Mouse (Mus musculus) heart, postnatal 10 days (tissue): ENCODE data around the gene Rasl2-9. TPM values are rescaled to one million over a fixed set of nuclear protein-coding genes. Genes with fewer than 3 reads are reported as not detected.
"Not testable (repeated sequence)": the region's sequence is repeated elsewhere in the genome, so short reads cannot be mapped to it uniquely, and the experiment has no call there.

Source experiments
- DNase-seq, 2 experiments: peaks; one replicate each; pipeline ENCODE4 v3.0.0; 2021
- intact Hi-C: fragments of 180-260 bp; cut with DNase I; formaldehyde crosslinking; loops from one replicate; pipeline ENCODE4 v1.15.1; 2025
- microRNA-seq, 2 experiments: library from miRNA; unstranded; fragments of <30 nt; microRNA quantifications; one replicate each; pipeline ENCODE4 v1.2.0; 2022
- total RNA-seq, 2 experiments: library from RNA; stranded (reverse); gene quantifications; 2 replicates each; pipeline ENCODE4 v1.2.3; 2021

Rasl2-9 gene
- total RNA-seq, 2 experiments from 2014 or later: 4.1 to 4.9 TPM

DNA sequence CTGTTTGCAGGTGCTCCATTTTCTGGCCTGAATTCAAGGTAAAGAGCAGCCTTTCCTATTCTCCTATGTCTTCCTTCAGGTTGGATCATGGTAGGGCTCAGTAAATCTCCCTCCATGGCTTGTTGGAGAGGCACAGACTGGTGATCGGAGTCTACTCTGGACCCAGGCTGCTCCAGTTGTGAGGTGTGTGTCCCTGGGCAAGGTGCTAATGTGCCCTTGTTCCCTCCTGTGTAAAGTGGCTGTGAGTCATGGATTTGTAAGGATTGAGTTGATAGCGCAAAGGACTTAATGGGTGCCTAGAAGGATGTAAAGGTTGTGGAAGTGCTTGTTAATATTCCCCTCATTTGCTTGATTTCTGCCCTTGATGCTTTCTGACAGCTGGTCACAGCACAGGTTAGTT is 43.8 kb downstream of the Rasl2-9 start:
- no peak for DNase-seq
- intact Hi-C loops: loop anchor here (2.0 to 5.0 kb wide), 2 partner anchors 43 to 1090 kb away; partner anchors contain the start of genes Rasl2-9 and Zfp444

DNA sequence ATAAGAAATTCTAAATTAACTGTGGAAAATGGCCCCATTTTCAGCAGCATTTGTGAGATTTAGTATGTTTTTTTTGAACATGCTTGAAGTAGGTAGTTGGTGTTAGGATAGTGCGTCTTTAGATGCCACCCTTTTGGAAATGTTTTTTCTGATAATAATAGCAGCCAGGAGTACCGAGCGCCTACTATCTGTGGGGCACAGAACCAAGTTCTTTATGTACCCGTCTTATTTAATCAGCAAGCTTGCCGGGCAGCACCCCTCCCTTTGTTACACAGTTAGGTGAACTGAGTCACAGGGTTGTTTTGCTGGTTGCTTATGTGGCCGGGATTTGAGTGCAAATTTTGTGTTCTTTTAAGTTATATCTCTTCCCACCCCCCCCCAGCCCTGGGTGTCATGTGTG is 44.5 kb downstream of the Rasl2-9 start:
- intact Hi-C loops: loop anchor here (2.0 to 5.0 kb wide), 2 partner anchors 44 to 1091 kb away; partner anchors contain the start of genes Rasl2-9 and Zfp444
- no peak for DNase-seq

DNA sequence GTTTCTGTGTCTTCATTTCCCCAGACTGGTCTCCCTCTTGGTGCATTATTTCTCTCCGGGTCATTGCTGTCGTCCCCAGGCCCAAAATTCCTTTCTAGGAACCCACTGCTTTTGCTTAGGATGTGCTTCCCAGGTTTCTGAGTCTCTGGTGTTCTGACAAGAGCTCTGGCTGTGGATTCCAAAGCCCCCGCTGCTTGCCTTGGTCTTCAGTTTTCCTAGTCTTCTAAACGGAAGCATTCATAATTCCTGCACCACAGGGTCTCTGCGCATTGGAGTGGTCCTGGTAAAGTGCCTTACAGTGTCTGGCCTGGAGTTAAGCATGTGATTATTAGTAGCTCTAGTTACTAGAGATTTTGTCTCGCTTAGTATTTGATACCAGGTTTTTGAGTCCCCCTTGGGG is 44.9 kb downstream of the Rasl2-9 start:
- intact Hi-C loops: loop anchor here (1.0 to 5.0 kb wide), 3 partner anchors 18 to 1091 kb away; partner anchors contain the start of genes Rasl2-9 and Zfp444
- DNase-seq: no peak

DNA sequence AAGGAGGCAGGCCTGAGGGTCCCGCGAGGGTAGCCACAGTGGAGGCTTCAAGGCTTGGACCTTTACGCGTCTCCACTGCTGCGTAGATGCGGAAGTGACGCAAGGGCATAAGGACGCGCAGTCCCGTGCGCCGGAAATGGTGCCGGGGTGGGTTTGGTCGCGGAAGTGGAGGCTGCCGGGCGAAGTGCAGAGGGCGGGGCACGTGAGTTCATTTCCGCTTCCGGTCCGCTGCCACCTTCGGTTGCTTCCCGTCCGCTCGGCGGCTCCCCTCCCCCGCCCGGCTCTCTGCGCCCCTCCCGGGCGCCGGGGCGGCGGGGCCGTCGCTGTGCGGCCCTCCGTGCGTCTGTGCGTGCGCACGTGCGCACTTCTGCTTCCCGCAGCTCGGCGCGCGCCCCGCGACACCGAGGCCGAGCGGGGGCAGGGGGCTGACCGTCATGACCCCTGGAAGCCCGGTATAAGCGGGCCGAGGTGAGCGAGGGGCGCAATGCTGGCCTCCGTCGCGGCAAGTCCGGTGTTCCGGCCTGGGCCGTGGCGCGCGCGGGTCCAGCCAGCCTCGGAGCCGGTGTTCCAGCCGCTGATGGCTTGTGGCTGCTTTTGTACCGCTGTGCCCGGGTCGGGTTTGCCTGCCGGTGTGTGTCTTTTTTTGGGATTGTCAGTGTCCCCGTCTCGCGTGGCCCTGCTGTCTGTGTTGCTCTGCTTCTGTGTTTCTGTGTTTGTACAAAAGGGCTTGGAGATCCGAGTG is 45.6 kb downstream of the Rasl2-9 start, which contains the start of gene Epn1:
Epn1 (plus strand) TSS at position 226 of the 742 bp plus-strand sequence.
- DNase-seq: peak; percentile 97 to 98
- intact Hi-C loops: loop anchor here (1.0 to 5.0 kb wide), 3 partner anchors 17 to 1092 kb away; partner anchors contain the start of genes Rasl2-9 and Zfp444

DNA sequence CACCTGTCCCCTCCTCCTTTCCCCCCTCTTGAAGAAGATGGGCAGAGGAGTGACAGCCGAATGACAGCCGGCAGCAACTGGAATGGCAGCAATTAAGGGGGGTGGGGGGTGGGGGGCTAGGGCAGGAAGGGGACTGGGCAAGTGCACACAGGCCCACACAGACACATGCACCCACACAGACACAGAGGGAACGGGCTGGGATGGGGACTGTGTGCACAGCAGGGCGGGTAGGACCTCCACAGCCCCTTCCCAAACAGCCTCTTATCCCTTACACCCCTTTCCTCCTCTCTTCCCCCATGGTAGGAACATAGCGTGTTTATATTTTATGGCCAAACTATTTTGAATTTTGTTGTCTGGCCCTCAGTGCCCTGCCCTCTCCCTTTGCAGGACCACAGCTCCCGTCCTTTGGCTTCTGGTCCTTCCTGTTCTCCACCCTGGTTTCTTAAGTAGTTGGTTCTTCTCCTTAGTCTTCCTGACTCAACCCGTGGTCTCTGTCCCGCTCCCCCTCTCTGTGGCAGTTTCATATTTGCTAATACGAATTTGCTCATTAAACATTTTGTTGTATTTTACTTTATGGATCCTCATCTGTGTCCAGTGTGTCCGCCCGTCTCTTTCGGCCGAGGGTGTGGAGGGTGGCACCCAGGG is 46.3 kb downstream of the Rasl2-9 start:
- intact Hi-C loops: loop anchor here (1.0 to 5.0 kb wide), 3 partner anchors 16 to 1093 kb away; partner anchors contain the start of genes Rasl2-9 and Zfp444
- not testable (repeated sequence) for DNase-seq

DNA sequence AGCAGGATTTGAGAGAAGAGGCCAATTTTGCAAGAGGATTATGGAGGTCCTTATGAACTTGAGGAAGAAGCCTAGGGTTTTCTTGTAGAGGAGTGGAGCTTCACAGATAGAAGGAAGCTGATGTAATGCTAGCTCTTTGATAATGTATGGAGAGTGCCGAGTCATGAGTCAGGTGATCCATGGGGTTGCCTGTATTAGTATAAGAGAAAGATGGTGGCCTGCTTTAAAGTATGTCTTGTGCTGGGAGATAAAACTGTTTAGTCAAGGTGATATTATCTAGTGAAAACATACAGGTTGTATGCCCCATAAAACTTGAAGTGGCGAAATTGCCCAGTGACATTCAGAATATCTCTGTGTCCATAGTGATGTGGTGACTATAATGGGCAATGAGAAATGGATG is 48.8 kb downstream of the Rasl2-9 start:
- DNase-seq: no peak
- intact Hi-C loops: no loop called here

DNA sequence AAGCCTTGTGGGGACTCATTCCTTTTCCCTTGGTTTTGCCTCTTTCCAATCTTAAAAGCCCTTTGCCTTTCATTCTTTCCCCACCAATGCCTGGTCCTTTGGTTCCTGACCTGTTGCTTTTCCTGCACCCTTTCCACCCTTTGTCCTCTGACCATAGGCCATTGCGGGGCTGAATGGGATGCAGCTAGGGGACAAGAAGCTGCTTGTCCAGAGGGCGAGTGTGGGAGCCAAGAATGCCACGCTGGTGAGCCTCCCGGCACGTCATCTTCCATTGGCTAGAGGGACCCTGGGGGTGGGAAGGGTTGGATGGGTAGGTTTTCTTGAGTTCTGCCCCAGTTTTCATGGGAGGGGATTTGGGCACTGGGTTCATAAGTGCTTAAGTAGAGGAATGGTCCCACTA is 50.8 kb downstream of the Rasl2-9 start:
- intact Hi-C loops: loop anchor here (1.0 kb wide), 1 partner anchor 9 kb away; no protein-coding TSS in a partner anchor
- no peak for DNase-seq

Small RNA genes within 50 kb of the gene (microRNA-seq; reads per million reads assigned to microRNA genes)
- gene Gm26217: 0 reads per million in 2 experiments

Other genes with a start within 250 kb of the Rasl2-9 start
- gene Isoc2a, start 248.8 kb downstream of the Rasl2-9 start, total RNA-seq: 10 to 100 TPM; 15.8 to 16.3 TPM
- not detected for gene Gm36210, start 219.4 kb downstream of the Rasl2-9 start, total RNA-seq
- 10 to 100 TPM; 11.8 to 13.8 TPM for gene Zfp628, start 210.7 kb downstream of the Rasl2-9 start, total RNA-seq
- gene Nat14, start 203.9 kb downstream of the Rasl2-9 start, total RNA-seq: 1 to 10 TPM; 4.9 to 5.2 TPM
- 10 to 100 TPM; 12.5 TPM for gene Ssc5d, start 200.2 kb downstream of the Rasl2-9 start, total RNA-seq
- gene Sbk2, start 161.5 kb downstream of the Rasl2-9 start, total RNA-seq: 1 to 10 TPM; 7.2 to 9.0 TPM
- 10 to 100 TPM; 11.9 to 22.0 TPM for gene Sbk3, start 154.8 kb downstream of the Rasl2-9 start, total RNA-seq
- 10 to 100 TPM; 18.4 to 19.1 TPM for gene Zfp579, start 129.8 kb downstream of the Rasl2-9 start, total RNA-seq
- gene Zfp524, start 111.5 kb downstream of the Rasl2-9 start, total RNA-seq: 1 to 10 TPM; 7.8 to 9.4 TPM
- gene Fiz1, start 111.3 kb downstream of the Rasl2-9 start, total RNA-seq: 10 to 100 TPM; 21.6 to 25.6 TPM
- not detected for gene Gm44973, start 110.5 kb downstream of the Rasl2-9 start, total RNA-seq
- gene Zfp865, start 105.6 kb downstream of the Rasl2-9 start, total RNA-seq: 10 to 100 TPM; 22.4 to 23.2 TPM
- gene Ccdc106, start 105.4 kb downstream of the Rasl2-9 start, total RNA-seq: under 1 TPM; 0.26 to 0.32 TPM
- not detected for gene 4632433K11Rik, start 91.8 kb downstream of the Rasl2-9 start, total RNA-seq
- gene Zfp784, start 87.5 kb downstream of the Rasl2-9 start, total RNA-seq: 1 to 10 TPM; 5.9 to 7.3 TPM
- 10 to 100 TPM; 10.6 to 12.6 TPM for gene Zfp580, start 74.4 kb downstream of the Rasl2-9 start, total RNA-seq
- gene U2af2, start 63.8 kb downstream of the Rasl2-9 start, total RNA-seq: 100 to 1,000 TPM; 102 to 109 TPM
- gene Epn1, start 45.7 kb downstream of the Rasl2-9 start, total RNA-seq: 100 to 1,000 TPM; 194 to 209 TPM
- gene Rfpl4, start 9.0 kb downstream of the Rasl2-9 start, total RNA-seq: not detected
- not detected for gene Vmn1r55, start 23.7 kb upstream of the Rasl2-9 start, total RNA-seq
- gene Vmn1r56, start 70.8 kb upstream of the Rasl2-9 start, total RNA-seq: not detected
- gene Vmn1r57, start 92.5 kb upstream of the Rasl2-9 start, total RNA-seq: not detected
- gene Gm5065, start 224.6 kb upstream of the Rasl2-9 start, total RNA-seq: not detected
- gene Nlrp2, start 225.1 kb upstream of the Rasl2-9 start, total RNA-seq: not detected